29 mouse cellular contexts compared by ENCODE assay signal in the genomic region with DNA sequence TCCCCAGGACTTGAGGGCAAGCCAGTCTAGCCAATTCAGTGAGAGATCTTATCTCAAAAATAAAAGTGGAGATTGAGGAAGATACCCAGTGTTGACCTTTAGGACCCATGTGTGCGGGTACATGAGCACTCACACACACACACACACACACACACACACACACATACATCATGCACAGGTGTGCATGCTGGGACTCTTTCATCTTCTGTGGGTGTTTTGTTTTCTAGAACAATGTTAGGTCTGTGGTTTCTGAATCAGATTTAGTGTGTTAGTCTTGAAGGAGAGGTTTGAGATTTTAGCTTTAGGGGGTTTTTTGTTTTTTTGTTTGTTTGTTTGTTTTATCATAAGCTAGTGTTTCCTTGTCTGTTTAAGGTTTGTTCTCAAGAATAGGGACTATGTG. TPM values are rescaled to one million over a fixed set of nuclear protein-coding genes. Genes with fewer than 3 reads are reported as not detected.
A peak's percentile ranks its signal among the peaks of the same experiment; 100 is the strongest.
DNase-seq lines count a peak whose midpoint lies in the region; TF ChIP-seq lines count a peak whose summit lies in the region.
"Had no signal": no experiment of that assay in that cellular context is flagged by ENCODE, and none has a peak within 500 bp of the region (broad histone marks: within the 10 kb centered on the region; RNA-seq: fewer than 3 reads in every experiment).

No protein-coding gene starts in this region.

- intact Hi-C loops in heart, adult 2 months (cut with DNase I): no loop called here

- H3K9ac ChIP-seq in MEL (ENCODE audit: control insufficient read depth, low read depth, low read length, poor library complexity, severe bottlenecking): no peak overlapping the region
- H3K9ac ChIP-seq in heart, adult 2 months (ENCODE audit: low read depth, low read length): no peak overlapping the region
- H3K9ac ChIP-seq: embryonic facial prominence, embryonic 13.5 days; forebrain, embryonic 12.5 days; forebrain, embryonic 15.5 days; heart, embryonic 12.5 days; heart, embryonic 15.5 days; hindbrain, embryonic 13.5 days had no signal

- H3K9me3 ChIP-seq in MEL (replicated peaks; ENCODE audit: insufficient read depth, low read length): no peaks in the 10 kb centered on the region
- H3K9me3 ChIP-seq: embryonic facial prominence, embryonic 10.5 days; embryonic facial prominence, embryonic 13.5 days; forebrain, embryonic 12.5 days; forebrain, embryonic 15.5 days; G1E; heart, embryonic 12.5 days; heart, embryonic 15.5 days; hindbrain, embryonic 10.5 days; hindbrain, embryonic 13.5 days had no signal

- no peak for TF ChIP-seq EP300 in MEL (IDR thresholded peaks at IDR 0.05; ENCODE audit: low read depth in 1 of 2, low read length in 2 of 2)
- no peak for TF ChIP-seq EP300 in heart, adult 2 months (IDR thresholded peaks at IDR 0.05; ENCODE audit: insufficient read depth, low read depth, low read length)

- TF ChIP-seq CTCF in MEL (IDR thresholded peaks at IDR 0.05 in 2 of 3, conservative IDR thresholded peaks at IDR 0.05 in 1 of 3; ENCODE audit: control insufficient read depth in 1 of 3, insufficient read depth in 1 of 3, low read depth in 2 of 3, low read length in 3 of 3, poor library complexity in 1 of 3, severe bottlenecking in 1 of 3): no peak
- no peak for TF ChIP-seq CTCF in heart, adult 2 months (IDR thresholded peaks at IDR 0.05)

- TF ChIP-seq POLR2A in MEL (IDR thresholded peaks at IDR 0.05; ENCODE audit: control insufficient read depth in 1 of 2, insufficient read depth in 1 of 2, low read depth in 1 of 2, low read length in 2 of 2, poor library complexity in 1 of 2): no peak
- TF ChIP-seq POLR2A in heart, adult 2 months (IDR thresholded peaks at IDR 0.05; ENCODE audit: insufficient read depth, low read depth, low read length): no peak

- peaks cover 0 to 2% of the 10 kb centered on the region in 2 experiments; a peak in 2 of 4 replicates for H3K4me1 ChIP-seq in MEL (ENCODE audit: control insufficient read depth in 1 of 2, insufficient read depth in 2 of 2, low read length in 2 of 2)
- no peaks in the 10 kb centered on the region; the same call in 1 of the 2 replicates for H3K4me1 ChIP-seq in heart, adult 2 months (ENCODE audit: control insufficient read depth, insufficient read depth, low read length)
- H3K4me1 ChIP-seq: embryonic facial prominence, embryonic 10.5 days; embryonic facial prominence, embryonic 13.5 days; forebrain, embryonic 12.5 days; forebrain, embryonic 15.5 days; heart, embryonic 15.5 days; hindbrain, embryonic 10.5 days; hindbrain, embryonic 13.5 days had no signal

- no peaks in the 10 kb centered on the region for H3K79me2 ChIP-seq in MEL (ENCODE audit: control insufficient read depth, insufficient read depth, low read length, poor library complexity)
- H3K79me2 ChIP-seq in heart, adult 2 months (replicated peaks; ENCODE audit: control insufficient read depth, insufficient read depth, low read length): no peaks in the 10 kb centered on the region

- peak; percentile 12 for DNase-seq in thymus, postnatal 4 days
- DNase-seq in thymus, postnatal 0 days (ENCODE audit: low spot score): no peak
- no peak for DNase-seq in MEL (ENCODE audit: low read depth, low spot score)
- DNase-seq in induced T-regulatory cell, adult 2 months (ENCODE audit: low read depth): peak; percentile 33
- no peak for DNase-seq in spleen, adult 12 weeks (ENCODE audit: low spot score)
- DNase-seq in kidney, postnatal 36 days: no peak
- DNase-seq in heart, adult 2 months: no peak
- DNase-seq: adrenal gland, postnatal 10 days; adrenal gland, postnatal 36 days; B cell, adult 2 months; cerebellum, adult 18-20 months; cerebellum, adult 9-10 months; cerebellum, postnatal 36 days; embryo, embryonic 11 days; gastrocnemius, postnatal 10 days; gastrocnemius, postnatal 36 days; heart, postnatal 10 days; heart, postnatal 36 days had no signal

- no peak overlapping the region for H3K4me3 ChIP-seq in MEL (ENCODE audit: control insufficient read depth in 1 of 2, insufficient read depth in 1 of 2, low read depth in 2 of 2, low read length in 2 of 2)
- H3K4me3 ChIP-seq in heart, adult 2 months: no peak overlapping the region
- H3K4me3 ChIP-seq: embryonic facial prominence, embryonic 10.5 days; embryonic facial prominence, embryonic 13.5 days; erythroblast, embryonic 14.5 days; forebrain, embryonic 12.5 days; forebrain, embryonic 15.5 days; heart, embryonic 12.5 days; heart, embryonic 15.5 days; hindbrain, embryonic 10.5 days; hindbrain, embryonic 13.5 days had no signal

- 83% methylated on average over 1 of the region's 1 CpGs for WGBS in heart, adult 2 months

- H3K27me3 ChIP-seq in MEL (ENCODE audit: control insufficient read depth in 1 of 2, insufficient read depth in 2 of 2, low read length in 2 of 2): no peaks in the 10 kb centered on the region
- no peaks in the 10 kb centered on the region for H3K27me3 ChIP-seq in heart, adult 2 months (ENCODE audit: control insufficient read depth, insufficient read depth, low read length)
- H3K27me3 ChIP-seq: CH12.LX; embryonic facial prominence, embryonic 13.5 days; forebrain, embryonic 12.5 days; forebrain, embryonic 15.5 days; heart, embryonic 12.5 days; heart, embryonic 15.5 days; hindbrain, embryonic 13.5 days had no signal

- H3K27ac ChIP-seq in MEL (ENCODE audit: control insufficient read depth, low read depth, low read length): no peak overlapping the region
- H3K27ac ChIP-seq in heart, adult 2 months: no peak overlapping the region
- H3K27ac ChIP-seq: embryonic facial prominence, embryonic 10.5 days; embryonic facial prominence, embryonic 13.5 days; forebrain, embryonic 12.5 days; forebrain, embryonic 15.5 days; heart, embryonic 15.5 days; hindbrain, embryonic 10.5 days; hindbrain, embryonic 13.5 days had no signal

- no peak for TF ChIP-seq RAD21 in MEL (IDR thresholded peaks at IDR 0.05; ENCODE audit: low read depth, low read length)

- H3K36me3 ChIP-seq in MEL (ENCODE audit: control insufficient read depth in 1 of 2, insufficient read depth in 2 of 2, low read length in 2 of 2): peaks cover 0 to 2% of the 10 kb centered on the region in 2 experiments; a peak in 1 of 4 replicates
- no peaks in the 10 kb centered on the region; the same call in none of the 2 replicates for H3K36me3 ChIP-seq in heart, adult 2 months (ENCODE audit: control insufficient read depth, insufficient read depth, low read length)
- H3K36me3 ChIP-seq: embryonic facial prominence, embryonic 10.5 days; embryonic facial prominence, embryonic 13.5 days; forebrain, embryonic 12.5 days; forebrain, embryonic 15.5 days; G1E; heart, embryonic 12.5 days; heart, embryonic 15.5 days; hindbrain, embryonic 10.5 days; hindbrain, embryonic 13.5 days had no signal

TF ChIP-seq in MEL, 35 proteins besides CTCF, POLR2A, EP300 and RAD21:
- TF ChIP-seq ZNF384 (IDR thresholded peaks at IDR 0.05; ENCODE audit: low read depth, low read length) (no peak), NELFE (IDR thresholded peaks at IDR 0.05; ENCODE audit: low read depth, low read length) (no peak), GATA1 (IDR thresholded peaks at IDR 0.05; ENCODE audit: low read depth, low read length) (0 out of 2 replicates have a peak, but pooled peaks have one; percentile 3)

RNA-seq across cellular contexts. Expression of a gene that starts 17.3 kb away (rescaled TPM):
- 3.0 and 4.3 TPM in 2 replicates for polyA plus RNA-seq in thymus, postnatal 0 days (2015; fragmentation: Nextera tagmentation; extraction: Ambion mirVana)
- total RNA-seq in MEL (2012; rRNA removed): 3.2 and 4.2 TPM in 2 replicates
- polyA plus RNA-seq in MEL (2012; ENCODE audit: insufficient read depth in 1 of 2, insufficient read length in 2 of 2, low read depth in 1 of 2, low replicate concordance in 2 of 2, missing spikeins in 1 of 2): 100 to 1,000 TPM in 1 of 2 experiments, 1 to 10 TPM in 1; 4.9 to 114 TPM
- 1 to 10 TPM; 8.6 to 9.8 TPM for total RNA-seq in heart, adult 2 months (2021)
- 2.5 and 5.3 TPM in 2 replicates for polyA plus RNA-seq in heart, adult 2 months (2012; rRNA removed)

Comparison
In these comparisons a context has a peak if more than half of its experiments do, and no peak if none do; other contexts are left out.
1. DNase-seq: peak in thymus, postnatal 4 days (single experiment) and induced T-regulatory cell, adult 2 months (single experiment); none in thymus, postnatal 0 days (single experiment), MEL (single experiment), spleen, adult 12 weeks (single experiment), kidney, postnatal 36 days (0 of 2) and heart, adult 2 months (0 of 2).